Mouse (Mus musculus) bone marrow, adult 2 months (tissue): ENCODE data around the gene Odf3l2.

ENCODE experiments used
- CTCF ChIP-seq: fragments of 200-500 bp; IDR thresholded peaks from 2 replicates; pipeline ENCODE4 v1.5.1; 2011; ENCODE audit warnings: low read length, control low read depth; ENCODE audit not compliant: control insufficient read depth, insufficient read depth
- POLR2A ChIP-seq: fragments of 200-500 bp; IDR thresholded peaks from 2 replicates; pipeline ENCODE4 v1.6.1; 2011; ENCODE audit warnings: low read depth, mild to moderate bottlenecking, control low read depth, low read length, borderline replicate concordance; ENCODE audit not compliant: control insufficient read depth

DNA sequence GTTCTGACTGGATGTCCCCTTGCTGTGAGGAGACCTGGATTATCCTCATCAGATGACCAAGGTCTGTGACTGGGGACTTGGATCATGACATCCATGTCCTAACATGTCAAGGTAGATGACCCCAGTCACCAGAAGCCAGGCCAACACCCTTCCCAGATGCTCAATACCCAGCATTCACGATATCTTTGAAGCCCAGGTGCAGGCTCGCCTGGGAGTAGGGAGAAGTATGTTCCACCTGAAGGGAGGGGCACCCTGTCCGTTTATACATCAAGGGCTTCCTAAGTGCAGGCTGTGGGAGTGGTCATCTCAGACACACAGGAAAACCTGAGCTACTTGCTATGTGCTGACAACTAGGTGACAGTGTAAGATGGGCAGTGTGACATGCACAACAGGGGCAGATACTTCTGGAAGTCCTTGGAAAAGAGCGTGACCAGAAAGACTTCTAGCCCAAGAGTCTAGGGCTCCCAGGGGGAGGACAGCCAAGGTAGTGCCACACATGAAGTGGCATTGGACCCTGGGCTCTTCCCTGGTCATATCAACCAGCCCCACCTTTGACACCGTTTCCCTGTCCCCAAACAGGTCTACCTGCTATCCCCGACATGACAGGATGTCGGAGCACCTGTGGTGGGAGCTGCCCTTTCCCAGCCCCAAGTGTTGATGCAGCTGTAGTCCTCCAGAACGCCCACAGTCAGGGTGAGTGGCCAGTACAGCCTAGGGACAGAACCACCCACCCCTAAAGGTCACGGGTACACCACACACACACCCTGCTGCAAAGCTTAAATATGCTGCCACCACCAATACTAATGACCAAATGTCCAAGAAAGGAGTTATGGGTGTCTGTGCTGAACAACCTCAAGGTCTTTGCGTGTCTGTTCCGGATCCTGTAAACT is 35.3 kb upstream of the Odf3l2 start:
- TF ChIP-seq CTCF (no peak), POLR2A (no peak)
